Mouse (Mus musculus) liver, embryonic 16.5 days (tissue): ENCODE results near the gene Dram1. TPM values are rescaled to one million over a fixed set of nuclear protein-coding genes. Genes with fewer than 3 reads are reported as not detected.

Source experiments
- ATAC-seq: fragments of 200-750 bp; cut with Nextera tagmentation; 2 replicates; pipeline ENCODE4 v1.8.0; 2017; ENCODE audit warnings: low read depth, mild to moderate bottlenecking, moderate number of reproducible peaks, moderate library complexity
- H3K27ac ChIP-seq: fragments of 300-500 bp; sonication (generic); 2 replicates; pipeline ENCODE4 v1.5.1; 2014; ENCODE audit warnings: mild to moderate bottlenecking, low read length
- H3K27me3 ChIP-seq: fragments of 300-500 bp; sonication (generic); 2 replicates; pipeline ENCODE4 v1.6.1; 2014; ENCODE audit warnings: low read depth, low read length, mixed read lengths; ENCODE audit not compliant: control insufficient read depth, insufficient read depth
- H3K36me3 ChIP-seq: fragments of 300-500 bp; sonication (generic); 2 replicates; pipeline ENCODE4 v1.6.1; 2014; ENCODE audit warnings: mild to moderate bottlenecking; ENCODE audit not compliant: control insufficient read depth, insufficient read depth
- H3K4me1 ChIP-seq: fragments of 300-500 bp; sonication (generic); 2 replicates; pipeline ENCODE4 v1.6.1; 2014; ENCODE audit warnings: low read depth, low read length, mixed read lengths; ENCODE audit not compliant: control insufficient read depth
- H3K4me2 ChIP-seq: fragments of 300-500 bp; sonication (generic); 2 replicates; pipeline ENCODE4 v1.6.1; 2014; ENCODE audit warnings: low read depth, low read length, mixed read lengths
- H3K4me3 ChIP-seq: fragments of 300-500 bp; sonication (generic); 2 replicates; pipeline ENCODE4 v1.5.1; 2014; ENCODE audit warnings: low read depth, mild to moderate bottlenecking, low read length
- H3K9ac ChIP-seq: fragments of 300-500 bp; sonication (generic); 2 replicates; pipeline ENCODE4 v1.6.1; 2014; ENCODE audit warnings: low read depth, low read length
- H3K9me3 ChIP-seq: fragments of 300-500 bp; sonication (generic); replicated peaks from 2 replicates; pipeline ENCODE4 v1.6.1; 2016; ENCODE audit warnings: low read length; ENCODE audit not compliant: control insufficient read depth
- WGBS: fragments of 180-500 bp; shearing (Covaris S2); extraction: QIAGEN DNeasy Blood & Tissue Kit; methylation state at CpG from one replicate; pipeline ENCODE4 v1.1.7; 2014; ENCODE audit not compliant: insufficient replicate concordance; 5-methylcytosine and 5-hydroxymethylcytosine counted together
- polyA plus RNA-seq: library from polyadenylated mRNA; unstranded; fragments of >200 nt; fragmentation: Nextera tagmentation; extraction: Ambion mirVana; gene quantifications from 2 replicates; pipeline ENCODE4 v1.2.1, GENCODE M21; 2015

Dram1 gene
- polyA plus RNA-seq, 1 experiment from 2014 or later = 2.5 TPM

- H3K27ac ChIP-seq = no peak overlapping the region
- no peak overlapping the region for H3K9ac ChIP-seq
- no peak overlapping the region for H3K4me2 ChIP-seq
- no peaks in the 10 kb centered on the region for H3K27me3 ChIP-seq
- no peak for ATAC-seq
- H3K36me3 ChIP-seq = no peaks in the 10 kb centered on the region
- no peaks in the 10 kb centered on the region for H3K9me3 ChIP-seq
- no peak overlapping the region for H3K4me3 ChIP-seq
- H3K4me1 ChIP-seq = no peaks in the 10 kb centered on the region
- WGBS = 66% methylated on average over 10 of the region's 10 CpGs
Measured at GRCm38 (mm10) chr10:88296991-88297390, 81.9 kb downstream of the Dram1 start.

- no peak overlapping the region for H3K4me2 ChIP-seq
- no peaks in the 10 kb centered on the region for H3K27me3 ChIP-seq
- no peak overlapping the region for H3K9ac ChIP-seq
- no peak overlapping the region for H3K27ac ChIP-seq
- no peaks in the 10 kb centered on the region for H3K9me3 ChIP-seq
- no peaks in the 10 kb centered on the region for H3K36me3 ChIP-seq
- no peaks in the 10 kb centered on the region for H3K4me1 ChIP-seq
- no peak overlapping the region for H3K4me3 ChIP-seq
- ATAC-seq = no peak
- 68% methylated on average over 6 of the region's 6 CpGs for WGBS
Measured at GRCm38 (mm10) chr10:88295091-88295490, 83.8 kb downstream of the Dram1 start.

GRCm38 (mm10) chr10:88288061-88288460 is 90.8 kb downstream of the Dram1 start:
- Histone ChIP-seq H3K4me3 (no peak overlapping the region), H3K27ac (no peak overlapping the region), H3K4me2 (no peak overlapping the region), H3K27me3 (no peaks in the 10 kb centered on the region), H3K36me3 (no peaks in the 10 kb centered on the region), H3K9ac (no peak overlapping the region), H3K4me1 (no peaks in the 10 kb centered on the region), H3K9me3 (no peaks in the 10 kb centered on the region)
- 66% methylated on average over 10 of the region's 10 CpGs for WGBS
- no peak for ATAC-seq

GRCm38 (mm10) chr10:88287261-88287660 is 91.6 kb downstream of the Dram1 start:
- WGBS = 71% methylated on average over 8 of the region's 8 CpGs
- Histone ChIP-seq H3K36me3 (no peaks in the 10 kb centered on the region), H3K27ac (no peak overlapping the region), H3K4me1 (no peaks in the 10 kb centered on the region), H3K9ac (no peak overlapping the region), H3K4me2 (no peak overlapping the region), H3K4me3 (no peak overlapping the region), H3K9me3 (no peaks in the 10 kb centered on the region), H3K27me3 (no peaks in the 10 kb centered on the region)
- ATAC-seq = no peak

GRCm38 (mm10) chr10:88284343-88284990 is 94.4 kb downstream of the Dram1 start:
- no peak overlapping the region for H3K27ac ChIP-seq
- no peaks in the 10 kb centered on the region for H3K4me1 ChIP-seq
- ATAC-seq = no peak
- WGBS = 64% methylated on average over 4 of the region's 4 CpGs
- no peaks in the 10 kb centered on the region for H3K27me3 ChIP-seq
- no peak overlapping the region for H3K4me2 ChIP-seq
- H3K36me3 ChIP-seq = no peaks in the 10 kb centered on the region
- no peak overlapping the region for H3K9ac ChIP-seq
- H3K9me3 ChIP-seq = no peaks in the 10 kb centered on the region
- no peak overlapping the region for H3K4me3 ChIP-seq

- WGBS = 64% methylated on average over 3 of the region's 3 CpGs
- H3K27ac ChIP-seq = no peak overlapping the region
- H3K9ac ChIP-seq = no peak overlapping the region
- H3K27me3 ChIP-seq = no peaks in the 10 kb centered on the region
- no peaks in the 10 kb centered on the region for H3K4me1 ChIP-seq
- H3K4me2 ChIP-seq = no peak overlapping the region
- no peak overlapping the region for H3K4me3 ChIP-seq
- no peaks in the 10 kb centered on the region for H3K36me3 ChIP-seq
- no peaks in the 10 kb centered on the region for H3K9me3 ChIP-seq
- no peak for ATAC-seq
Measured at GRCm38 (mm10) chr10:88281699-88282098, 97.2 kb downstream of the Dram1 start.

GRCm38 (mm10) chr10:88274045-88274444 is 104.8 kb downstream of the Dram1 start:
- 54% methylated on average over 5 of the region's 5 CpGs for WGBS
- Histone ChIP-seq H3K9ac (no peak overlapping the region), H3K4me3 (no peak overlapping the region), H3K4me2 (no peak overlapping the region), H3K27ac (no peak overlapping the region), H3K4me1 (no peaks in the 10 kb centered on the region), H3K27me3 (no peaks in the 10 kb centered on the region), H3K9me3 (no peaks in the 10 kb centered on the region), H3K36me3 (no peaks in the 10 kb centered on the region)
- ATAC-seq = no peak

Other genes with a start within 250 kb of the Dram1 start
- gene Parpbp, start 232.1 kb downstream of the Dram1 start, polyA plus RNA-seq = 11.2 and 14.1 TPM in 2 replicates
- gene Nup37, start 232.1 kb downstream of the Dram1 start, polyA plus RNA-seq = 22.9 and 26.6 TPM in 2 replicates
- 23.8 and 25.4 TPM in 2 replicates for gene Washc3, start 178.0 kb downstream of the Dram1 start, polyA plus RNA-seq
- 2.3 and 2.4 TPM in 2 replicates for gene Gnptab, start 52 bp upstream of the Dram1 start, polyA plus RNA-seq
- not detected in 2 replicates for gene Sycp3, start 80.5 kb upstream of the Dram1 start, polyA plus RNA-seq
- gene Chpt1, start 125.0 kb upstream of the Dram1 start, polyA plus RNA-seq = 2.5 and 2.6 TPM in 2 replicates
- gene Mybpc1, start 226.1 kb upstream of the Dram1 start, polyA plus RNA-seq = 8.1 and 17.9 TPM in 2 replicates